Mouse (Mus musculus) spleen, adult 2 months (tissue): ENCODE results near the gene Grik5. TPM values are rescaled to one million over a fixed set of nuclear protein-coding genes. Genes with fewer than 3 reads are reported as not detected.

Source experiments
- DNase-seq, 2 experiments: peaks; one replicate each; pipeline versions ENCODE4 v3.0.0 to v3.0.0-alpha.2; 2012 to 2021; ENCODE audit warnings: low spot score in 2 of 2, low read depth in 1 of 2
- H3K27ac ChIP-seq: fragments of 200-500 bp; 2 replicates; pipeline ENCODE4 v1.5.1; 2012; ENCODE audit warnings: low read length, inconsistent platforms; ENCODE audit not compliant: insufficient read depth
- H3K27me3 ChIP-seq: fragments of 200-500 bp; 2 replicates; pipeline ENCODE4 v1.6.1; 2012; ENCODE audit warnings: mild to moderate bottlenecking, moderate library complexity, low read length, inconsistent platforms; ENCODE audit not compliant: control insufficient read depth, insufficient read depth
- H3K36me3 ChIP-seq: fragments of 200-500 bp; 2 replicates; pipeline ENCODE4 v1.6.1; 2012; ENCODE audit warnings: mild to moderate bottlenecking, low read length, inconsistent platforms; ENCODE audit not compliant: control insufficient read depth, insufficient read depth
- H3K4me1 ChIP-seq: fragments of 200-500 bp; 2 replicates; pipeline ENCODE4 v1.6.1; 2011; ENCODE audit warnings: inconsistent platforms; ENCODE audit not compliant: control insufficient read depth, insufficient read depth, insufficient read length
- H3K4me3 ChIP-seq: fragments of 200-500 bp; 2 replicates; pipeline ENCODE4 v1.5.1; 2011; ENCODE audit warnings: mild to moderate bottlenecking, inconsistent platforms; ENCODE audit not compliant: insufficient read depth, insufficient read length; ENCODE audit errors: extremely low read depth
- CTCF ChIP-seq: fragments of 200-500 bp; IDR thresholded peaks from 2 replicates; pipeline ENCODE4 v1.5.1; 2011; ENCODE audit warnings: mild to moderate bottlenecking, inconsistent platforms; ENCODE audit not compliant: insufficient read depth, insufficient read length, insufficient replicate concordance; ENCODE audit errors: extremely low read depth
- POLR2A ChIP-seq: fragments of 200-500 bp; IDR thresholded peaks from 2 replicates; pipeline ENCODE4 v1.6.1; 2011; ENCODE audit warnings: low read depth, low read length, inconsistent platforms
- WGBS: fragments of 180-500 bp; shearing (Covaris S2); methylation state at CpG from one replicate; pipeline ENCODE4 v1.1.7; 2018; 5-methylcytosine and 5-hydroxymethylcytosine counted together
- polyA plus RNA-seq: library from polyadenylated mRNA; depleted of rRNA; stranded (reverse); fragments of >200 nt; gene quantifications from 2 replicates; pipeline ENCODE4 v1.2.3, GENCODE M21; 2012

Gene Grik5
- polyA plus RNA-seq, 1 experiment, result 10.2 TPM

DNA sequence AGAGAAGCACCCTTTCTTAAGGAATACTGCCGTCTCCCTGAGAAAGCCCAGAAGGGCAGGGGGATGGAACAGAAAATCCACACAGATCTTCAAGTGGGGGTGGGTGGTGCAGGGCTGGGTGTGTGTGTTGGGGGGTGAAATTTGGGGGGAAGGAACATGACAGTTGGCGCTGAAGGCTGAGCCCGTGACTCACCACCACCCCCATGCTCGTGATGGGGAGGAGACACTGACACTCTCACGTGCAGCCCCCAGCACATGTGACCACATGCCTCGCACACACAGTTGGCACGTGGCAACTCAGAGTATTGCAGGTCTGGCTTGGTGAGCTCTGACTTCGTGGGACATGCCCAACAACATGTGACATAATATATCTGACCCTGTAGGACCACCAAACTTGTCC, 1.8 kb upstream of the Grik5 start:
- Histone ChIP-seq H3K27me3 (peaks cover 4% of the 10 kb centered on the region; the same call in 1 of the 2 replicates), H3K27ac (no peak overlapping the region), H3K4me3 (no peak overlapping the region), H3K36me3 (no peaks in the 10 kb centered on the region), H3K4me1 (peaks cover 7% of the 10 kb centered on the region; the same call in 1 of the 2 replicates)
- DNase-seq, result no peak
- WGBS, result 81% methylated on average over 8 of the region's 8 CpGs
- no peak for TF ChIP-seq CTCF

GRCm38 (mm10) chr7:25072716-25073390, 707 bp upstream of the Grik5 start:
- no peak for DNase-seq
- 5% methylated on average over 17 of the region's 33 CpGs for WGBS
- H3K4me1 ChIP-seq, result peaks cover 7% of the 10 kb centered on the region; the same call in 1 of the 2 replicates

GRCm38 (mm10) chr7:25068724-25069123, 3.4 kb downstream of the Grik5 start:
- Histone ChIP-seq H3K27me3 (peaks cover 4% of the 10 kb centered on the region; the same call in 1 of the 2 replicates), H3K4me3 (no peak overlapping the region), H3K4me1 (peaks cover 7% of the 10 kb centered on the region; the same call in 1 of the 2 replicates), H3K36me3 (no peaks in the 10 kb centered on the region), H3K27ac (no peak overlapping the region)
- WGBS, result 62% methylated on average over 2 of the region's 2 CpGs
- TF ChIP-seq CTCF (no peak), POLR2A (no peak)
- DNase-seq, result no peak

More at GRCm38 (mm10) chr7:25072716-25073390, 707 bp upstream of the Grik5 start:
- TF ChIP-seq POLR2A (no peak), CTCF (no peak)
- Histone ChIP-seq H3K27ac (no peak overlapping the region), H3K36me3 (no peaks in the 10 kb centered on the region), H3K4me3 (peak overlapping the region; percentile 50), H3K27me3 (peaks cover 4% of the 10 kb centered on the region; the same call in 1 of the 2 replicates)

DNA sequence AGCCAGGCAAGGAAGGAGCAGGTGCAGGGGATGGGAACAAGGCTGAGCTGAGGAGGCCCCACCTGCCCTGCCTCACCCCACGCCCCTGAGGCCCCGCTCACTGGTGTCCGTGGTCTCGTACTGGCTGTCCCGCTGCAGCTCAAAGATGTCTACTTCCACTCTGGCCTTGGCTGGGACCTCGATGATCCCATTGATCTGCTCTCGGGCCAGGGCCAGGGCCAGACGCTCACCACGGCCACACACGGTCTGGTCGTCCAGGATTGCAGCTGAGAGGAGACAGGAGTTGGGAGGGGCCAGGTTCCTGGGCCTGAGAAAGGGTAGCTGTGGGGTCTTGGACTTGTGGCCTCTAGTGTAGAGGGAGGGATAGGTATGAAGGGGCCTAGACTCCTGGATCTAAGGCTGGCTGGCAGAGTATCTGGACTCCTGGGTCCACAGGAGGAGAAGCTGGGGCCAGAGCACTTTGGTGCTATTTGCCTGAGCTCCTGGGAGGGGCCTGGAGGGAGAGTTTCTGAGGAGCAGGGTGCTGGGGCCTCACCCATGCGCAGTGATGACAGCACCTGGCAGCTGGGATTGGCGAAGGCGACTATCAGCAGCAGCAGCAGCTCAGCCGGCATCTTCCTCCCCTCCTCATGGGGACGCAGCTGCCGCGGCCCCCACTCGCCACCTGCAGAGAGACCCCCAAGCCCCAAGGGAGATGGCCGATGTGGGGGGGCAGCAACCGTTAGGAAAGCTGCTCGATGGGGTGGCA, 4.1 kb downstream of the Grik5 start:
- H3K36me3 ChIP-seq, result no peaks in the 10 kb centered on the region
- DNase-seq, result no peak
- H3K27ac ChIP-seq, result no peak overlapping the region
- H3K4me1 ChIP-seq, result peaks cover 5% of the 10 kb centered on the region; the same call in 1 of the 2 replicates
- WGBS, result 71% methylated on average over 22 of the region's 22 CpGs
- no peak overlapping the region for H3K4me3 ChIP-seq
- peaks cover 3% of the 10 kb centered on the region; the same call in 1 of the 2 replicates for H3K27me3 ChIP-seq
- TF ChIP-seq POLR2A (no peak), CTCF (no peak)

GRCm38 (mm10) chr7:25067338-25067737, 4.8 kb downstream of the Grik5 start:
- TF ChIP-seq CTCF (no peak), POLR2A (no peak)
- Histone ChIP-seq H3K4me3 (no peak overlapping the region), H3K27ac (no peak overlapping the region), H3K36me3 (no peaks in the 10 kb centered on the region), H3K4me1 (no peaks in the 10 kb centered on the region), H3K27me3 (no peaks in the 10 kb centered on the region)
- DNase-seq, result no peak
- 97% methylated on average over 7 of the region's 7 CpGs for WGBS

DNA sequence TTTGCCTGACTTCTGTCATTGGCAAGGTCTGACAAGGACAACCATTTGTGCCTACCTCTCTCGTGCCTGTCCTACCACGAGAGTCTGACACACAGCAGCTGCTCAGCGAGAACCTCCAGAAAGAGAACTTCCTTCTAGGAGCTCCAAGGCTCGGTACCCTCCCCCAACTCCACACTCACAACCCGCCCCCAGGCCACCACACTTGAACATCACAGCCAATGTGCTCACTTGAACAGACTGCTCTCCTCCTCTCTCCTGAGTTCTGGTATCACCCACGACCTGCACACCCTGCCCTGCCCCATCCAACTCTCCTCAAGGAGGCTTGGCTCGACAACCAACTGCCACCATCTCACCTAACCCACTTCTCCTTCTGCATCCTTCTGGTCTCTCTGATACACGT, 8.2 kb downstream of the Grik5 start:
- Histone ChIP-seq H3K27ac (no peak overlapping the region), H3K36me3 (no peaks in the 10 kb centered on the region), H3K27me3 (no peaks in the 10 kb centered on the region), H3K4me1 (no peaks in the 10 kb centered on the region), H3K4me3 (no peak overlapping the region)
- DNase-seq, result no peak
- TF ChIP-seq CTCF (no peak), POLR2A (no peak)
- 62% methylated on average over 8 of the region's 8 CpGs for WGBS

DNA sequence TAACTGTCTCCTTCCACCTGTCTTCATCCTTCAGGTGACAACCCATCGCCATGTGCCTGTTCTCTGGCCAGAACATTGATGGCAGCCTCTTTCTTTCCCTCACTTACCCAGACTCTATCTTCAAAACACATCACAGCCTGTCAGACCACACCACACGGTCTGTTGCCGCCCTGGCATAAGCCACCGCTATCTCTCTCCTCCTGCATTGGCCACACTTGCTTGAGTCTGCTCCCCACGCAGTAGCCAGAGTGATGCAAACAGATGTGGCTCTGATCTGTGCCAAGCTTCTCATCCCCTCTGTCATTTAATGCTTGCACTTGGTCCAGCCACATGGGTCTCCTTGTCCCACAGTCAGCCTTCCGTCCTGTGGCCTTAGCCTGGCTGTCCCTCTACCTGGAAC, 8.8 kb downstream of the Grik5 start:
- no peak for DNase-seq
- 86% methylated on average over 6 of the region's 6 CpGs for WGBS
- no peaks in the 10 kb centered on the region for H3K27me3 ChIP-seq
- TF ChIP-seq POLR2A, result no peak
- TF ChIP-seq CTCF, result no peak
- no peak overlapping the region for H3K4me3 ChIP-seq
- H3K36me3 ChIP-seq, result no peaks in the 10 kb centered on the region
- H3K27ac ChIP-seq, result no peak overlapping the region
- H3K4me1 ChIP-seq, result no peaks in the 10 kb centered on the region
